Mouse (Mus musculus) testis, postnatal 10 days (tissue): ENCODE data around the gene Golga3.

Experiments
- DNase-seq: peaks from one replicate; pipeline ENCODE4 v3.0.0; 2021; ENCODE audit warnings: low spot score

Golga3 gene

GRCm38 (mm10) chr5:110231638-110232037, 55.1 kb downstream of the Golga3 start:
- DNase-seq = no peak

- DNase-seq = no peak
Observed at GRCm38 (mm10) chr5:110232346-110232745, 55.8 kb downstream of the Golga3 start.

GRCm38 (mm10) chr5:110244091-110244490, 67.6 kb downstream of the Golga3 start:
- DNase-seq = no peak

- DNase-seq = no peak
Observed at GRCm38 (mm10) chr5:110266941-110267340, 90.4 kb downstream of the Golga3 start.

- DNase-seq = peak; percentile 97
Observed at GRCm38 (mm10) chr5:110269141-110270101, 92.9 kb downstream of the Golga3 start, which contains the start of gene Pgam5. Gene Pgam5, minus strand, starts transcription at chr5:110269913.

- DNase-seq = no peak
Observed at GRCm38 (mm10) chr5:110270242-110270641, 93.7 kb downstream of the Golga3 start.

GRCm38 (mm10) chr5:110274147-110274546, 97.6 kb downstream of the Golga3 start:
- DNase-seq = no peak

- DNase-seq = no peak
Observed at GRCm38 (mm10) chr5:110274846-110275245, 98.3 kb downstream of the Golga3 start.
